Mouse (Mus musculus): Measurements from ENCODE around the gene Rassf10.
"Not testable (repeated sequence)": the region's sequence is repeated elsewhere in the genome, so short reads cannot be mapped to it uniquely, and the experiment has no call there.

Rassf10 gene

GRCm38 (mm10) chr7:112953777-112954291 lies at the start of gene Rassf10:
Gene Rassf10, plus strand, starts transcription at chr7:112953962.
- DNase-seq: peak in 1 of 2 experiments; percentile 69

- peak in 1 of 2 experiments; percentile 21 for DNase-seq
These were observed 46.9 kb upstream of the Rassf10 start for GRCm38 (mm10) chr7:112906848-112907247.

GRCm38 (mm10) chr7:112907468-112907867 lies 46.3 kb upstream of the Rassf10 start:
- DNase-seq: no peak

GRCm38 (mm10) chr7:112909164-112909563 lies 44.6 kb upstream of the Rassf10 start:
- no peak for DNase-seq

GRCm38 (mm10) chr7:112912969-112913368 lies 40.8 kb upstream of the Rassf10 start:
- no peak for DNase-seq

- DNase-seq: no peak
These were observed 38.2 kb upstream of the Rassf10 start for GRCm38 (mm10) chr7:112915571-112915970.

GRCm38 (mm10) chr7:112917613-112918278 lies 36.0 kb upstream of the Rassf10 start:
- DNase-seq: no peak

GRCm38 (mm10) chr7:112918279-112918991 lies 35.3 kb upstream of the Rassf10 start:
- peak; percentile 74 to 77 for DNase-seq

- peak; percentile 81 to 85 for DNase-seq
These were observed 33.9 kb upstream of the Rassf10 start for GRCm38 (mm10) chr7:112919845-112920244.

GRCm38 (mm10) chr7:112922801-112923200 lies 31.0 kb upstream of the Rassf10 start:
- peak in 1 of 2 experiments; percentile 17 for DNase-seq

- no peak for DNase-seq
These were observed 30.1 kb upstream of the Rassf10 start for GRCm38 (mm10) chr7:112923712-112924111.

- DNase-seq: no peak
These were observed 23.1 kb upstream of the Rassf10 start for GRCm38 (mm10) chr7:112930669-112931068.

GRCm38 (mm10) chr7:112935876-112936275 lies 17.9 kb upstream of the Rassf10 start:
- DNase-seq: not testable (repeated sequence)

- DNase-seq: no peak
These were observed 16.7 kb upstream of the Rassf10 start for GRCm38 (mm10) chr7:112937089-112937488.

- no peak for DNase-seq
These were observed 14.8 kb upstream of the Rassf10 start for GRCm38 (mm10) chr7:112938959-112939358.

- DNase-seq: no peak
These were observed 11.2 kb upstream of the Rassf10 start for GRCm38 (mm10) chr7:112942567-112942966.

- no peak for DNase-seq
These were observed 10.7 kb upstream of the Rassf10 start for GRCm38 (mm10) chr7:112943056-112943455.

- DNase-seq: peak; percentile 15 to 28
These were observed 7.1 kb upstream of the Rassf10 start for GRCm38 (mm10) chr7:112946706-112947105.

- peak; percentile 47 to 52 for DNase-seq
These were observed 765 bp downstream of the Rassf10 start for GRCm38 (mm10) chr7:112954351-112955102.

- peak; percentile 54 to 60 for DNase-seq
These were observed 1.5 kb downstream of the Rassf10 start for GRCm38 (mm10) chr7:112955103-112955827.

GRCm38 (mm10) chr7:112955955-112956354 lies 2.2 kb downstream of the Rassf10 start:
- DNase-seq: no peak

GRCm38 (mm10) chr7:112956961-112957360 lies 3.2 kb downstream of the Rassf10 start:
- no peak for DNase-seq

All from cerebellum, postnatal 10 days (tissue).